Mouse (Mus musculus): ENCODE data around the gene Ccdc191. TPM values are rescaled to one million over a fixed set of nuclear protein-coding genes. Genes with fewer than 3 reads are reported as not detected.
A peak's percentile ranks its signal among the peaks of the same experiment; 100 is the strongest.

Gene Ccdc191
- total RNA-seq, 1 experiment from 2014 or later: 29.6 TPM

DNA sequence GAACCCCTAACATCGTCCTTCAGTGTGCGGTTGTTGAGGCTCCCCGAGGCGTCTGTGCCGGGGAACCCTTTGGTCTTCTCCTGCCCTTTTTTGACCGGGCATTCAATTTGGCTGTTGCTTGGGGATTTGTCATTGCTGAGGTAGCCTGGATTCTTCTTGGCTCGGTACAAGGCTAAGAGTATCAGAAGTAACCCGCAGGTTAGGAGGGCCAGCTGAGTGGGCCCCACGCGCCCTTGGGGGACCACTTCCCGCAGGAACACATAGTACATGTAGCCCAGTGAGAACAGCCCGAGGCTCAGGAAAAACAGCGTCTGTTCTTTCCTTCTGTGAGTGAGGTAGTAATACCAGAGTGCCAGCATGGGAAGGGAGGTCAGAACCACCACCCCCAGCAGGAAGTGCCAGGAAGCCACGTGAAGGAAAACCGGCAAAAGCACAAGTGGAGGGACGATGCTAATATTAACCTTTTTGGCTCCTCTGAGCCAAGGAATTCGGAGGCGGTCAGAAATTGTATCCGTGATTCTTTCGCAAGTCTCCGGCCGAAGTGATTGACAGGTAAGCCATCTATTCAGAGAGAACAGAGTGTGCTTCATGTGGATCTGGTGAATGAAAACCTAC is 84.1 kb downstream of the Ccdc191 start:
- no peak for ATAC-seq (replicated peaks; ENCODE audit: low read depth, poor library complexity, severe bottlenecking)

DNA sequence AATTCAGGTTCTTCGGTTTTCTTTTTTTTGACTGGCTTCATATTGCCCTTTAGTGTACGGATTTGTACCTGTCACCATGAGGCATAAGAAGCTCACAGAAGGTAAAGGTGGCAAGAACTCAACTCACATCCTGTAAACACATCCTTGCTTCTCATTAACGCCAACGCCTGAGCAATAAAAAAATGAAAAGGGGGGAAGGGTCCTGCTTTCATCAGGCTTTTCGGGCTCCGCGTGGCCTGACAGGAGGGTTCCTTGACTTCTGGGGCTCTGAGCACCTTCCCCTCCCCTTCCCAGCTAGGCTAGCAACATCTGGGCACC is 89.4 kb downstream of the Ccdc191 start:
- ATAC-seq (replicated peaks; ENCODE audit: low read depth, poor library complexity, severe bottlenecking): no peak

DNA sequence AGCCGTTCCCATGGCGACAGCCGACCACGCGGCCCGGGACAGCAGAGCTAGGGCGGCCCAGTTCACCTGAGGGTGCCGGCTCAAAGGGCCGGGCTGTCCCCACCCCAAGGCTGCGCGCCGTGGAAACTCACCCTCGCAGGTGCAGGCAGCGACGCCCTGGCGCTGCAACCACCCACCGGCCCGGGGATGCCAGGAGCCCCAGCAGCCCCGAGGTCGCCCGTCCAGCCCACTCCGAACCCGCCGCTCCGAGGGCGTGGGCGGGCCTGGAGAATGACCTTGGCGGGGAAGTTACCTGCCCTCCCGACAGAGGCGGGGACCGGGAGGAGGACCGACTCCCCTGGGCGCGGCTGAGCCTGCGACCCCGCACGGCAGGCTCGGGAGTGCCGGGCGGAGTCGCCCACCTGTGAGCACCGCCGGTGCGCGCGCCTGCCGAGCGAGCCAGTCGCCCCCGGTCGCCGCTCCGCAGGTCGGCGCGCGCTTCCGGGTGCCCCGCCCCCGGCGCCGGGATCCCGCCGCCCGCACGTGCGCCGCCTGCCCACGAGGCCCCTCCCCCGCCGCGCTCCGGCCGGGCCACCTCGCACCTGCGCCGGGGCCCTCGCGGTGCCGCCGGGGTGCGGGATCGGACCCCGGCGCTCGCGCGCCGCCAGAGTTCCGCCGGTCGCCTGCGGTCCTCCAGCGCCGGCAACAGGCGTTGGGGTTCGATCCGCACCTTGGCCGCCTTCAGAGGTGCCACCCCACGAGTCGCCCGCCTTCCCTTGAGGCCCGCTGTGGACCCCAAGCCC is 89.9 kb downstream of the Ccdc191 start, which contains the start of gene Zdhhc23:
Zdhhc23 (minus strand) TSS at position 464 of the 782 bp plus-strand sequence.
- ATAC-seq (replicated peaks; ENCODE audit: low read depth, poor library complexity, severe bottlenecking): peak; percentile 53

DNA sequence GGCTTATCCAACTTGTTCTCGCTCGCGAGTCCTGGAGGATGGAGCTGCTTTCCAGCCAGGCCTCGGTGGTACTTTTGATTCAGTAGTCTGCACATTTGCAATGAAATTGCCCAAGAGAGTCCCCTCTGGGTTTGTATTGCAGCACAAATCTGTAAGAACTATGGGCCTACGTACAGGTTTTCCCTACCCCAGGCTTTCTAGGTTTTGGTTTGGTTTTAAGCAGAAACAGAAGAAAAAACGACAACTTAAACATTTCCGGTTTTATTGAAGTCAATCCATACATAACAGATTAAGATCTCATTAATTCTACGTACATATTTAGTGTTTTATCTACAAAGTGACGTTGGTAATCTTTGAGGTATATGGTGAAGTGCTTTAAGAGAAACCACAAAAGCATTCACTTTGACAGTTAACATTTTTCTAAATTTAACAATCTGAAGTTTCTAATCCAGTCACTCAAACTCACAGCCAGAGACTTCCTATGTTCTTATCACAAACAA is 90.6 kb downstream of the Ccdc191 start:
- peak; percentile 8; the same call in 1 of the 2 replicates for ATAC-seq (replicated peaks; ENCODE audit: low read depth, poor library complexity, severe bottlenecking)

DNA sequence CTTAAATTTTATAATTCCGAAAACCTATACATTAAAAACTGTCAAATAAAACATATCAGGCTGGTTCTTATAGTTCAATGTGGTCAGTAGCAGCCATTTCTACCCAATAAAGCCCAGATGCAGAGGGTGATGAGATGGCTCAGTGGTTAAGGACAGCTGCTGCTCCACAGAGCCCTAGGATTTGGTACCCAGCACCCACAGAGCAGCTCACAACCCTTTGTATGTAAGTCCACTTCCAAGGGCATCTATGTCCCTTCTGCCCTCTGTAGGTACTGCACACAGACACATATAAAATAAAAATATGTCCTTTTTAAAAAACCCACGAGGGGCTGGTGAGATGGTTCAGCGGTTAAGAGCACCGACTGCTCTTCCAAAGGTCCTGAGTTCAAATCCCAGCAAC is 96.7 kb downstream of the Ccdc191 start:
- ATAC-seq (replicated peaks; ENCODE audit: low read depth, poor library complexity, severe bottlenecking): no peak

DNA sequence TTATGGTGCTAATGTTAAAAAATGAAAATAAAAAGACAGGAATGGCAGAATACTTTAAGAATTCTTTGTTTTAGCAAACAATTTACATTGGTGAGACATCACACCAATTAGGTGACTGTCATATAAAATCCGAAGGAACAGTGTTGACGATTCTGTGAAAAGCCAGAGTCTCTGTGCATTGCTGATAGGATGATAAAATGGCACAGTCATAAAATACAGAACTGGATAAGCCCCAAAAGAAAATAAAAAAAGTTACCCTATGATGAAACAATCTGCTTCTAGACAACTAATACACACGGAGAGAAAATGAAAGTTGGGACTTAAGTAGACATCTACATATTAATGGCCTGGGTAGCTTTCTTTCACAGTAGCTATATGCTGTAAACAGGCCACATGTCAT is 105.0 kb downstream of the Ccdc191 start:
- ATAC-seq (replicated peaks; ENCODE audit: low read depth, poor library complexity, severe bottlenecking): no peak

DNA sequence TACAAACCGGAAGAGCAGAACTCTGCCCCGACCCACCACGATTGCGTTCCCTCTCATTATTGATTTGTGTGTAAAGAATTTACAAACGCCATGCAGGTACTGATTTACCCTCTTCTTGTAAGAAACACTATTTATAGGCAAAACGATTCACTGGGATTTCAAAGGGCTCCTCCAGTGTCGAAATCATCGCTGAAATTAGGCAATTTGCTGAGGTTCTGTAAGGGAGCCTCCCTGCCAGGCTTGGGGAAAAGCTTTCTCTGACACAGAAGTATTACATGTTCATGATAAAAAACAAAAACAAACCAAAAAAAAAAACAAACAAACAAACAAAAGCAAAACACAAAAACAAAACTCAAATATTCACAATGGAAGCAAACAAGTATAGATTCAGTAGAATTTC is 109.5 kb downstream of the Ccdc191 start:
- no peak for ATAC-seq (replicated peaks; ENCODE audit: low read depth, poor library complexity, severe bottlenecking)

DNA sequence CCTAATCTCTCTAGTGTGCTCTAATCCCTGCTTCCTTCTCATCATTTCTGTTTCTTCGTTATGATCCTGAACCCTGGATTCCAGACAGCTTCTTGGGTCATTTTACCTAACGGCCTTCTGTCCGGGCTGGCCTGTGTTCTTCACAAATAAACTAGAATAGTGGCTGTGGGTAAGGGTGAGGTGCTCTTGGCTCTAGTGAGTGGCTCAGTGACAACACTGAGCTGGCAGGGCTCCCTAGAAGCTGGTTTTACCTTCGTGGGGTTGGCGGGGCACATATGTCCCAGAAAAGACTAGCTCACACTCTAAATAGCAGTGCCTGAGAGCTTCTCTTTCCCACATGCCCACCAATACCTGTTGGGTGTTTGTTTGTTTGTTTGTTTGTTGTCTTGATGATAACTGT is 109.9 kb downstream of the Ccdc191 start:
- no peak for ATAC-seq (replicated peaks; ENCODE audit: low read depth, poor library complexity, severe bottlenecking)

DNA sequence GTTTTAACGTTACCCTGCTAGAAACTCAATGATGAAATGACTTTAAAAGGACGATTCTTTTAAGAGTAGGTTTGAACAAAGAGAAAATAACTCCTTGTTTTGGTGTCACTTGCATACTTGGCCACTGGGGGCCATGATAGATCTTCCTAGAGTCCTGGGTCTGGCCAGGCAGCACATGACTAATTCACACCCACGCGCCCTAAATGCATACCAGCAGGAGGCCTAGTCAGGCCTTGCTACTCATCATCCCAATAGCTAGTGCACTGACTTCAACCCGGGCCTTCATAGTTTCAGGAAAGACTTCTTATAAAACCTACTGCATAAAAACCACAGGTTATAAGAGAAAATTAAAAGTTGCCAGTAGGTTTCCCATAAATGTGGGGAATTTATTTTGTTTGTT is 112.5 kb downstream of the Ccdc191 start:
- ATAC-seq (replicated peaks; ENCODE audit: low read depth, poor library complexity, severe bottlenecking): peak; percentile 100

DNA sequence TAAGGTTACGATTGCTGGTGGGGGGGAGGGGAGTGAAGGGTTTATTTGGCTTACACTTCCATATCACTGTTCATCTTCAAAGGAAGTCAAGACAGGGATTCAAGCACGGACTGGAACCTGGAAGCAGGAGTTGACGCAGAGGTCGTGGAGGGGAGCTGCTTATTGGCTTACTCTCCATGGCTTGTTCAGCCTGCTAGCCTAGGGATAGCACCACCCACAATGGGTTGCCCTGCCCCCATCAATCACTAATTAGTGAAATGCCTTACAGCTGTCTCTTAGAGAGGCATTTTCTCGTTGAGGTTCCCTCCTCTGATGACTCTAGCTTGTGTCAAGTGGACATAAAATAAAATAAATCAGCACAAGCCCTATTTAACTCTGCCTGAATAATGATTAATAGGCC is 121.4 kb downstream of the Ccdc191 start:
- ATAC-seq (replicated peaks; ENCODE audit: low read depth, poor library complexity, severe bottlenecking): no peak

Other genes with a start within 250 kb of the Ccdc191 start
- gene Tigit, start 225.7 kb upstream of the Ccdc191 start, total RNA-seq (2017): not detected in 2 replicates
- not detected in 2 replicates for gene Drd3, start 135.8 kb upstream of the Ccdc191 start, total RNA-seq (2017)
- gene Qtrt2, start 37.0 kb downstream of the Ccdc191 start, total RNA-seq (2017): 47.0 and 61.5 TPM in 2 replicates
- gene Zdhhc23, start 90.0 kb downstream of the Ccdc191 start, total RNA-seq (2017): 1.3 and 2.1 TPM in 2 replicates
- 5.1 and 7.1 TPM in 2 replicates for gene Gramd1c, start 173.5 kb downstream of the Ccdc191 start, total RNA-seq (2017)
- gene Atp6v1a, start 249.9 kb downstream of the Ccdc191 start, total RNA-seq (2017): 54.5 and 62.3 TPM in 2 replicates

Measured in common myeloid progenitor, adult 5-6 weeks (primary cell).